In genomic region chr17:25830200-25830753, GRCm38 (mm10) we compare ENCODE assay signal across 8 mouse cellular contexts. TPM values are rescaled to one million over a fixed set of nuclear protein-coding genes. Genes with fewer than 3 reads are reported as not detected.
A peak's percentile ranks its signal among the peaks of the same experiment; 100 is the strongest.
DNase-seq lines count a peak whose midpoint lies in the region; ATAC-seq and TF ChIP-seq lines count a peak whose summit lies in the region.

No protein-coding gene starts in this region.

- DNase-seq in heart, adult 11 months: peak; percentile 92
- DNase-seq in heart, adult 9 months (ENCODE audit: low spot score in 2 of 2): no peak
- no peak for DNase-seq in liver, embryonic 13.5 days
- DNase-seq in thymus, postnatal 4 days: no peak
- DNase-seq in thymus, postnatal 36 days: no peak
- DNase-seq in embryo, embryonic 9.5 days (ENCODE audit: extremely low spot score): no peak

- peaks cover 74% of the 10 kb centered on the region for H3K36me3 ChIP-seq in E14TG2a.4 (ENCODE audit: insufficient read depth, low read length)
- peaks cover 32% of the 10 kb centered on the region for H3K36me3 ChIP-seq in forebrain, embryonic 15.5 days
- H3K36me3 ChIP-seq in liver, embryonic 13.5 days: peaks cover 65% of the 10 kb centered on the region

- no peak overlapping the region for H3K9ac ChIP-seq in forebrain, embryonic 15.5 days (replicated peaks)
- peak overlapping the region; percentile 81 for H3K9ac ChIP-seq in liver, embryonic 13.5 days

- H3K4me3 ChIP-seq in E14TG2a.4 (replicated peaks; ENCODE audit: low read length): peak overlapping the region; percentile 95
- H3K4me3 ChIP-seq in forebrain, embryonic 15.5 days: peak overlapping the region; percentile 60
- H3K4me3 ChIP-seq in liver, embryonic 13.5 days (replicated peaks): peak overlapping the region; percentile 85

- H3K27me3 ChIP-seq in E14TG2a.4 (ENCODE audit: insufficient read depth, low read length): no peaks in the 10 kb centered on the region
- no peaks in the 10 kb centered on the region for H3K27me3 ChIP-seq in forebrain, embryonic 15.5 days
- H3K27me3 ChIP-seq in liver, embryonic 13.5 days: no peaks in the 10 kb centered on the region

- H3K9me3 ChIP-seq in E14TG2a.4 (ENCODE audit: low read length): no peaks in the 10 kb centered on the region
- H3K9me3 ChIP-seq in forebrain, embryonic 15.5 days: no peaks in the 10 kb centered on the region
- H3K9me3 ChIP-seq in liver, embryonic 13.5 days (replicated peaks): no peaks in the 10 kb centered on the region

- no peak for ATAC-seq in forebrain, embryonic 15.5 days (replicated peaks)
- no peak for ATAC-seq in liver, embryonic 13.5 days (ENCODE audit: low read depth)

- TF ChIP-seq CTCF in E14TG2a.4 (conservative IDR thresholded peaks at IDR 0.05; ENCODE audit: low read length): no peak

- peaks cover 86% of the 10 kb centered on the region for H3K4me1 ChIP-seq in E14TG2a.4 (replicated peaks; ENCODE audit: low read depth, low read length)
- peaks cover 79% of the 10 kb centered on the region for H3K4me1 ChIP-seq in forebrain, embryonic 15.5 days
- peaks cover 73% of the 10 kb centered on the region for H3K4me1 ChIP-seq in liver, embryonic 13.5 days (replicated peaks)

- 83% methylated on average over 4 of the region's 4 CpGs for WGBS in forebrain, embryonic 15.5 days
- WGBS in liver, embryonic 13.5 days (ENCODE audit: insufficient replicate concordance): 74% methylated on average over 4 of the region's 4 CpGs

- H3K4me2 ChIP-seq in forebrain, embryonic 15.5 days (replicated peaks): peak overlapping the region; percentile 79
- peak overlapping the region; percentile 99 for H3K4me2 ChIP-seq in liver, embryonic 13.5 days

- H3K27ac ChIP-seq in forebrain, embryonic 15.5 days (replicated peaks): no peak overlapping the region
- peak overlapping the region; percentile 78; the same call in 1 of the 2 replicates for H3K27ac ChIP-seq in liver, embryonic 13.5 days

RNA-seq across cellular contexts. Expression of gene Jmjd8, which starts 1.6 kb away (rescaled TPM):
- polyA plus RNA-seq in forebrain, embryonic 15.5 days (2015; fragmentation: Nextera tagmentation; extraction: Ambion mirVana): 65.9 and 67.0 TPM in 2 replicates
- polyA plus RNA-seq in liver, embryonic 13.5 days (2015; fragmentation: Nextera tagmentation; extraction: Ambion mirVana): 21.7 and 26.9 TPM in 2 replicates

RNA-seq across cellular contexts. Expression of gene Stub1, which starts 2.9 kb away (rescaled TPM):
- 308 and 313 TPM in 2 replicates for polyA plus RNA-seq in forebrain, embryonic 15.5 days (2015; fragmentation: Nextera tagmentation; extraction: Ambion mirVana)
- 130 TPM in 2 replicates for polyA plus RNA-seq in liver, embryonic 13.5 days (2015; fragmentation: Nextera tagmentation; extraction: Ambion mirVana)

RNA-seq across cellular contexts. Expression of gene Rhbdl1, which starts 6.8 kb away (rescaled TPM):
- 29.1 and 30.8 TPM in 2 replicates for polyA plus RNA-seq in forebrain, embryonic 15.5 days (2015; fragmentation: Nextera tagmentation; extraction: Ambion mirVana)
- polyA plus RNA-seq in liver, embryonic 13.5 days (2015; fragmentation: Nextera tagmentation; extraction: Ambion mirVana): 0.20 and 0.30 TPM in 2 replicates

RNA-seq across cellular contexts. Expression of gene Wdr24, which starts 6.8 kb away (rescaled TPM):
- 34.2 and 34.3 TPM in 2 replicates for polyA plus RNA-seq in forebrain, embryonic 15.5 days (2015; fragmentation: Nextera tagmentation; extraction: Ambion mirVana)
- 11.9 and 14.2 TPM in 2 replicates for polyA plus RNA-seq in liver, embryonic 13.5 days (2015; fragmentation: Nextera tagmentation; extraction: Ambion mirVana)

RNA-seq across cellular contexts. Expression of gene Gm20683, which starts 11.3 kb away (rescaled TPM):
- polyA plus RNA-seq in forebrain, embryonic 15.5 days (2015; fragmentation: Nextera tagmentation; extraction: Ambion mirVana): 8.3 and 10.1 TPM in 2 replicates
- polyA plus RNA-seq in liver, embryonic 13.5 days (2015; fragmentation: Nextera tagmentation; extraction: Ambion mirVana): 0.28 and 0.57 TPM in 2 replicates

Comparison
In these comparisons a context has a peak if more than half of its experiments do, and no peak if none do; other contexts are left out.
1. RNA of gene Rhbdl1, which starts 6.8 kb away (polyA plus RNA-seq): 29.1 to 30.8 TPM in forebrain, embryonic 15.5 days; 0.20 to 0.30 TPM in liver, embryonic 13.5 days; every median in the first group is over 10 times any median in the second.
2. Peak in every context shown above with its lines, with median percentiles within 50 percentile points of each other: H3K4me3 ChIP-seq.